Mouse (Mus musculus) ES-E14 (cell line): Measurements from ENCODE around the gene Atp13a3.

Experiments used
- CHD2 ChIP-seq: IDR thresholded peaks from 2 replicates; pipeline ENCODE4 v1.6.1; 2014; ENCODE audit warnings: mild to moderate bottlenecking, low read depth, low read length, inconsistent platforms
- HCFC1 ChIP-seq: IDR thresholded peaks from 2 replicates; pipeline ENCODE4 v1.6.1; 2012; ENCODE audit warnings: low read length, inconsistent platforms, borderline replicate concordance; ENCODE audit not compliant: insufficient read depth
- MAFK ChIP-seq: IDR thresholded peaks from 2 replicates; pipeline ENCODE4 v1.6.1; 2014; ENCODE audit warnings: mild to moderate bottlenecking, low read depth, low read length, inconsistent platforms; ENCODE audit not compliant: insufficient read depth
- ZC3H11A ChIP-seq: IDR thresholded peaks from 2 replicates; pipeline ENCODE4 v1.6.1; 2012; ENCODE audit warnings: low read depth, mild to moderate bottlenecking, inconsistent platforms, low read length, borderline replicate concordance
- ZNF384 ChIP-seq: IDR thresholded peaks from 2 replicates; pipeline ENCODE4 v1.6.1; 2012; ENCODE audit warnings: low read depth, low read length, inconsistent platforms

- TF ChIP-seq ZC3H11A (no peak), MAFK (no peak), ZNF384 (no peak), CHD2 (no peak), HCFC1 (no peak)
These were observed 18.8 kb downstream of the Atp13a3 start for GRCm38 (mm10) chr16:30386911-30387439.
